In the genomic region with DNA sequence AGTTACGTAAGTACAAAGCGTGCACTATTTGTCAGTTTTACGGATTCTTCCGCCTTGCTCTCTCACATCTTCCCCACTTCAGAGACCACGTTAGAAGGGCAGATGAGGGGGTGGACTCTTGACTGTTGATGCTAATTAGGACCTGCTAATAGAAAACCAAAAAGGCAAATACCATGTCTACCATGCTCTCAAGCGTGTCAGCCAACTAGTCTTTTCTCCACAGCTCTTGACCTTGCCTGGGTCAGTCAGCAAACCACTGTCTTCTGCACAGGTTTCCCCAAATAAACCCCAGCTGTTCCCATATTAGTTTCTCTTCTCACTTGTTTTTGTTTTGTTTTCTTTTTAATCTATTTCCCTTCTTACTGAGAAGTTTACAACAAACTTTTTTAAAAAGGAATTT, we compare ENCODE assay signal across 18 mouse cellular contexts. TPM values are rescaled to one million over a fixed set of nuclear protein-coding genes. Genes with fewer than 3 reads are reported as not detected.
"Had no signal": no experiment of that assay in that cellular context is flagged by ENCODE, and none has a peak within 500 bp of the region (broad histone marks: within the 10 kb centered on the region; RNA-seq: fewer than 3 reads in every experiment).

No protein-coding gene starts in this region.

- ATAC-seq: lung, postnatal 0 days; midbrain, embryonic 13.5 days; midbrain, embryonic 15.5 days had no signal

- H3K4me3 ChIP-seq: lung, embryonic 15.5 days; megakaryocyte, embryonic 14.5 days; midbrain, embryonic 13.5 days; midbrain, embryonic 15.5 days; neural tube, embryonic 12.5 days had no signal

- H3K9me3 ChIP-seq: lung, embryonic 15.5 days; megakaryocyte, embryonic 14.5 days; midbrain, embryonic 13.5 days; midbrain, embryonic 15.5 days; neural tube, embryonic 12.5 days had no signal

- H3K27ac ChIP-seq: lung, embryonic 15.5 days; macrophage; midbrain, embryonic 13.5 days; midbrain, embryonic 15.5 days; neural tube, embryonic 12.5 days had no signal

- H3K4me2 ChIP-seq: lung, embryonic 15.5 days; midbrain, embryonic 11.5 days; midbrain, embryonic 13.5 days; midbrain, embryonic 15.5 days; neural tube, embryonic 12.5 days had no signal

- H3K27me3 ChIP-seq: lung, embryonic 15.5 days; megakaryocyte, embryonic 14.5 days; midbrain, embryonic 13.5 days; midbrain, embryonic 15.5 days; neural tube, embryonic 12.5 days had no signal

- DNase-seq: lung, adult 2 months; lung, postnatal 14 days; lung, postnatal 36 days; right cerebral cortex, postnatal 14 days; right cerebral cortex, postnatal 4 days; spleen, adult 18-20 months; thymus, adult 18-20 months; thymus, postnatal 14 days; thymus, postnatal 36 days had no signal

- H3K4me1 ChIP-seq: lung, embryonic 15.5 days; midbrain, embryonic 13.5 days; neural tube, embryonic 12.5 days had no signal

- H3K9ac ChIP-seq: lung, embryonic 15.5 days; midbrain, embryonic 13.5 days; midbrain, embryonic 15.5 days; neural tube, embryonic 12.5 days had no signal

RNA-seq across cellular contexts. Expression of a gene that starts 44.8 kb away (rescaled TPM):
- total RNA-seq: monocyte, adult 5-6 weeks had no signal
